Mouse (Mus musculus) G1E (cell line): ENCODE measurements around the gene Mmp8. TPM values are rescaled to one million over a fixed set of nuclear protein-coding genes. Genes with fewer than 3 reads are reported as not detected.

ENCODE experiments used
- ATAC-seq: 2 replicates; pipeline ENCODE4 v1.8.0; 2016; ENCODE audit warnings: mild to moderate bottlenecking; ENCODE audit not compliant: insufficient number of reproducible peaks, poor library complexity, low FRiP score, severe bottlenecking; ENCODE audit errors: extremely low read depth
- DNase-seq: peaks from one replicate; pipeline ENCODE4 v3.0.0; 2012; ENCODE audit warnings: low spot score
- H3K27me3 ChIP-seq: 2 replicates; pipeline ENCODE4 v1.6.1; 2012; ENCODE audit warnings: mild to moderate bottlenecking, low read length, inconsistent platforms; ENCODE audit not compliant: insufficient read depth
- H3K36me3 ChIP-seq: replicated peaks from 2 replicates; pipeline ENCODE3; 2012; ENCODE audit warnings: mild to moderate bottlenecking, inconsistent platforms
- H3K4me1 ChIP-seq: 2 replicates; pipeline ENCODE4 v1.6.1; 2012; ENCODE audit warnings: low read depth, low read length, inconsistent platforms, mixed read lengths; ENCODE audit not compliant: insufficient read depth
- H3K4me3 ChIP-seq: 2 replicates; pipeline ENCODE4 v1.5.1; 2012; ENCODE audit warnings: low read depth, mild to moderate bottlenecking, inconsistent platforms, low read length, moderate library complexity, mixed read lengths
- H3K9me3 ChIP-seq: replicated peaks from 2 replicates; pipeline ENCODE4 v1.6.1; 2012; ENCODE audit warnings: inconsistent platforms
- CTCF ChIP-seq: IDR thresholded peaks from 2 replicates; pipeline ENCODE4 v1.5.1; 2012; ENCODE audit warnings: low read depth, low read length, inconsistent platforms, mixed read lengths
- GATA1 ChIP-seq: IDR thresholded peaks from 2 replicates; pipeline ENCODE4 v1.6.1; 2012; ENCODE audit warnings: borderline replicate concordance, low read length, inconsistent platforms, mixed read lengths
- GATA2 ChIP-seq: IDR thresholded peaks from 2 replicates; pipeline ENCODE4 v1.6.1; 2012; ENCODE audit warnings: low read depth, low read length, inconsistent platforms, borderline replicate concordance
- POLR2AphosphoS5 ChIP-seq: IDR thresholded peaks from 2 replicates; pipeline ENCODE4 v1.6.1; 2012; ENCODE audit warnings: low read depth, low read length, inconsistent platforms; ENCODE audit not compliant: insufficient replicate concordance
- TAL1 ChIP-seq: conservative IDR thresholded peaks from 2 replicates; pipeline ENCODE4 v1.6.1; 2012; ENCODE audit warnings: low read depth, low read length, inconsistent platforms, mixed read lengths
- polyA plus RNA-seq: library from polyadenylated mRNA; stranded (reverse); fragments of >175 nt; gene quantifications from 2 replicates; pipeline ENCODE4 v1.2.3, GENCODE M21; 2012
- total RNA-seq, 2 experiments: library from RNA; stranded (forward) in 1 of 2; stranded (reverse) in 1 of 2; fragments of 200-1000 nt in 1 of 2; fragments of >200 nt in 1 of 2; fragmentation: Nextera tagmentation in 1 of 2; gene quantifications; 2 replicates each; pipeline ENCODE4 v1.2.3; 2014 to 2017

The Mmp8 gene
- total and polyA plus RNA-seq, 3 experiments: 0.20 to 0.71 TPM; not detected in 1

GRCm38 (mm10) chr9:7604005-7604404, 45.7 kb downstream of the Mmp8 start:
- TF ChIP-seq CTCF: no peak
- TF ChIP-seq GATA1: no peak
- no peak for TF ChIP-seq GATA2
- TF ChIP-seq POLR2AphosphoS5: no peak
- TF ChIP-seq TAL1: no peak
- Histone ChIP-seq H3K27me3 (no peaks in the 10 kb centered on the region), H3K4me3 (no peak overlapping the region), H3K4me1 (no peaks in the 10 kb centered on the region), H3K36me3 (no peaks in the 10 kb centered on the region), H3K9me3 (no peaks in the 10 kb centered on the region)
- ATAC-seq: no peak
- DNase-seq: no peak

- DNase-seq (no peak), ATAC-seq (no peak)
- Histone ChIP-seq H3K27me3 (no peaks in the 10 kb centered on the region), H3K9me3 (no peaks in the 10 kb centered on the region), H3K36me3 (no peaks in the 10 kb centered on the region), H3K4me1 (no peaks in the 10 kb centered on the region), H3K4me3 (no peak overlapping the region)
- no peak for TF ChIP-seq GATA2
- TF ChIP-seq TAL1: no peak
- TF ChIP-seq GATA1: no peak
- TF ChIP-seq POLR2AphosphoS5: no peak
- no peak for TF ChIP-seq CTCF
Measured at GRCm38 (mm10) chr9:7605638-7606037, 47.4 kb downstream of the Mmp8 start.

Other genes with a start within 250 kb of the Mmp8 start
- gene Mmp12, start 214.1 kb upstream of the Mmp8 start, total RNA-seq (2014; fragmentation: Nextera tagmentation): not detected in 2 replicates
- 0.23 and 0.33 TPM in 2 replicates for gene Mmp12, start 214.1 kb upstream of the Mmp8 start, total RNA-seq (2017)
- not detected in 2 replicates for gene Mmp12, start 214.1 kb upstream of the Mmp8 start, polyA plus RNA-seq
- gene Mmp1b, start 170.4 kb upstream of the Mmp8 start, total RNA-seq (2014; fragmentation: Nextera tagmentation): not detected in 2 replicates
- not detected in 2 replicates for gene Mmp1b, start 170.4 kb upstream of the Mmp8 start, total RNA-seq (2017)
- gene Mmp1b, start 170.4 kb upstream of the Mmp8 start, polyA plus RNA-seq: not detected in 2 replicates
- gene Mmp3, start 112.6 kb upstream of the Mmp8 start, total RNA-seq (2014; fragmentation: Nextera tagmentation): not detected in 2 replicates
- 0.05 and 0.06 TPM in 2 replicates for gene Mmp3, start 112.6 kb upstream of the Mmp8 start, total RNA-seq (2017)
- not detected in 2 replicates for gene Mmp3, start 112.6 kb upstream of the Mmp8 start, polyA plus RNA-seq
- not detected in 2 replicates for gene Mmp10, start 56.1 kb upstream of the Mmp8 start, total RNA-seq (2014; fragmentation: Nextera tagmentation)
- gene Mmp10, start 56.1 kb upstream of the Mmp8 start, total RNA-seq (2017): 0.05 TPM in 1 of 2 replicates, not detected in the other
- gene Mmp10, start 56.1 kb upstream of the Mmp8 start, polyA plus RNA-seq: not detected in 2 replicates
- 0.68 TPM in 1 of 2 replicates, not detected in the other for gene Mmp27, start 12.9 kb downstream of the Mmp8 start, total RNA-seq (2014; fragmentation: Nextera tagmentation)
- gene Mmp27, start 12.9 kb downstream of the Mmp8 start, total RNA-seq (2017): 3.4 and 3.5 TPM in 2 replicates
- gene Mmp27, start 12.9 kb downstream of the Mmp8 start, polyA plus RNA-seq: not detected in 2 replicates
- gene Mmp20, start 69.8 kb downstream of the Mmp8 start, total RNA-seq (2014; fragmentation: Nextera tagmentation): not detected in 2 replicates
- gene Mmp20, start 69.8 kb downstream of the Mmp8 start, total RNA-seq (2017): not detected in 2 replicates
- gene Mmp20, start 69.8 kb downstream of the Mmp8 start, polyA plus RNA-seq: not detected in 2 replicates
- not detected in 2 replicates for gene Mmp7, start 133.6 kb downstream of the Mmp8 start, total RNA-seq (2014; fragmentation: Nextera tagmentation)
- not detected in 2 replicates for gene Mmp7, start 133.6 kb downstream of the Mmp8 start, total RNA-seq (2017)
- gene Mmp7, start 133.6 kb downstream of the Mmp8 start, polyA plus RNA-seq: not detected in 2 replicates
- 120 and 137 TPM in 2 replicates for gene Tmem123, start 205.6 kb downstream of the Mmp8 start, total RNA-seq (2014; fragmentation: Nextera tagmentation)
- gene Tmem123, start 205.6 kb downstream of the Mmp8 start, total RNA-seq (2017): 105 and 118 TPM in 2 replicates
- gene Tmem123, start 205.6 kb downstream of the Mmp8 start, polyA plus RNA-seq: 35.3 and 49.4 TPM in 2 replicates